Mouse (Mus musculus): ENCODE measurements at regions not wholly inside any gene's neighbourhood (a gene's known extent, or its start where the extent isn't known, plus 50 kb on each side); places are given as distances from the start of the nearest gene placed in this dataset.
A peak's percentile ranks its signal among the peaks of the same experiment; 100 is the strongest.

DNA sequence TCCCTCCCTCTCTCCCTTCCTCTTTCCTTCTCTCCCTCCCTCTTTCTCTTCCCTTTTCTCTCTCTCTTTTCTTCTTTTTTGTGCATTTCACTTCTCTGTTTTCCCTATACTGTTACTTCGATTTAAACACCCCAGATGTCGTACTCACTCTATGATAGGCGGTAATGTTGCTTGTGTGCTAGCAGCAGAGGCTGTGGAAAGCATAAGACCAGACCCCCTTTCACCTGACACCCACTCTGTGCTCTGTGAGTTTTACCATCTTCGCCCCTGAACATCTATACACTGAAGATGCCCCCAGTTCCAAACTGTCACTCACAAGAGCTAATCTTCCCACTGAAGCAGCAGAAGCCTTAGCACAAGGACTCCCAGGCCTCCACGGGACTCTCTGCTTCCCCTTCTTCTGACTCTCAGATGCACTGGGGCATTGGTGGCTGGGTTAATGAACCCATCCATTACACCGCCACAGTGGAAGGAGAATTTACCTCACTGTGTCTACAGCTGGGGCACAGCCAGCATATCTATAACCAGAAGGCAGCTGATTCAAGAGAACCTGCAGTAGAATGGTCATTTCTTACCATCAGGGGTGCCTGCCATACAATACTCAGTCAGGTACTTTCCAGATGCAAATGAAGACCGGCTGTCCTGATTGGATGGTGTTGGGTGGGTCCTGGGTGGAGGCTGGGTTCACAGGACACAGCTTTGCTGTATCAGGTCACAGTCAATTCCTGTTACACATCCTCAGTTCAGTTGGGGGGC is 194.0 kb upstream of the Runx1 start:
- H3K9me3 ChIP-seq (replicated peaks): no peaks in the 10 kb centered on the region
- H3K4me2 ChIP-seq (replicated peaks): no peak overlapping the region
- no peaks in the 10 kb centered on the region for H3K27me3 ChIP-seq
- no peak for ATAC-seq (ENCODE audit: low FRiP score)
- peaks cover 4% of the 10 kb centered on the region; the same call in 1 of the 2 replicates for H3K4me1 ChIP-seq
- WGBS: 74% methylated on average over 7 of the region's 7 CpGs
- no peaks in the 10 kb centered on the region for H3K36me3 ChIP-seq
- no peak overlapping the region for H3K4me3 ChIP-seq
- H3K9ac ChIP-seq: no peak overlapping the region
- H3K27ac ChIP-seq: no peak overlapping the region

DNA sequence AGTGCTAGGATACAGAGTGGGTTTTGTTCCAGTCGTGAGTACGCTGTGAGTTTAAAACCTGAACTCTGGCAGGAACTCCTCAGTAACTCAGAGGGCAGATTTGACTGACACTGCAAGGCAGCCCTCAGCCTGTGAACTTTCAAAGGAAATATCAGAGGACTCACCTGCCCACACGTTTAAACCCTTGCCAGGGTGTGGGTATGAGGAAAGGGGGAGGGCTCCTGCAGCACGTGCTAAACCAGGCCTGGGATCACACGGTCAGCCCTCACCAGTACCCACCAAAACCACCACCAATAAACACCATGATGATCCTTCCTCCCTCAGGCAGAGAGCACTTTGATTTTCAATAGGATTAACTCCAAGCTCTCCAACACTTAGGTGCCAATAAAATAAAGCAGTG is 192.8 kb upstream of the Runx1 start:
- 57% methylated on average over 5 of the region's 5 CpGs for WGBS
- Histone ChIP-seq H3K27me3 (no peaks in the 10 kb centered on the region), H3K4me2 (replicated peaks) (no peak overlapping the region), H3K9me3 (replicated peaks) (no peaks in the 10 kb centered on the region), H3K36me3 (no peaks in the 10 kb centered on the region), H3K4me1 (peaks cover 4% of the 10 kb centered on the region; the same call in 1 of the 2 replicates), H3K9ac (no peak overlapping the region), H3K27ac (no peak overlapping the region), H3K4me3 (no peak overlapping the region)
- no peak for ATAC-seq (ENCODE audit: low FRiP score)

DNA sequence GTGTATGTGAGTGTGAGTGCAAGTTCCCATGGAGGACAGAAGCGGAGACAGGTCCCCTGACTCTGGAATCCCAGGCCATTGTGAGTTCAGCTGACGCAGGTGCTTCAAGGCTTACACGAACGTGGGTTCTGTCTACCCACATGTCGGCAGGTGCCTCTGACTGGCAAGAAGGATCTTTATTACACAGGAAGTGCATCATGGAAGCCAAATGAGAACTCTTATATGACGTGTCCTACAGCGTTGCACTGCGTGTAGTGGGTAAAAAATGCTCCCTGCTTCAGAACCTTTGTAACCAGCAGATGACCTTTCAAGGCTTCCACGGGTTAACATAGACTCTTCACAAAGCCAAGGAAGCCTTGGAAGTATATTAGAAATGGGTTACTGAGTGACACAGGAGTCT is 191.1 kb upstream of the Runx1 start:
- Histone ChIP-seq H3K9me3 (replicated peaks) (no peaks in the 10 kb centered on the region), H3K4me3 (no peak overlapping the region), H3K36me3 (no peaks in the 10 kb centered on the region), H3K4me2 (replicated peaks) (no peak overlapping the region), H3K27ac (no peak overlapping the region), H3K4me1 (peaks cover 4% of the 10 kb centered on the region; the same call in 1 of the 2 replicates), H3K27me3 (no peaks in the 10 kb centered on the region), H3K9ac (no peak overlapping the region)
- 92% methylated on average over 9 of the region's 9 CpGs for WGBS
- ATAC-seq (ENCODE audit: low FRiP score): no peak

DNA sequence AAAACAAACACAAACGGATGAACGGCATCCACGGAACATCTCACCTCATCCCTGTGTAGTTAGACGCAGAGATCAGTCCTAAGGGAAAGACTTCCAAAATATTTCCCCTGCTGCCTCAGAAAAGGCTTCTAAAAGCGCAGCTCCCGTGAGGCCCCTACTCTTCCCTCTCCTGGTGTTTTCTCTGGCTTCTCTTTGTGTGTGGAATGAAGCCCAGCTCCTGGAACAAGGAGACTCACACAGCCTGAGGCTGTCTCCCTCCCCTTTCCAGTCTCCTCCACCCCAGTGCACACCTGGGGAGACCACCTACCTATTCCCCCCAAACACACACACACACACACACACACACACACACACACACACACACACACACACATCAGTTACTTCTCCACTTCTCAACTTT is 189.7 kb upstream of the Runx1 start:
- Histone ChIP-seq H3K27me3 (no peaks in the 10 kb centered on the region), H3K9ac (no peak overlapping the region), H3K27ac (no peak overlapping the region), H3K9me3 (replicated peaks) (no peaks in the 10 kb centered on the region), H3K4me3 (no peak overlapping the region), H3K4me1 (peaks cover 4% of the 10 kb centered on the region; the same call in 1 of the 2 replicates), H3K36me3 (no peaks in the 10 kb centered on the region), H3K4me2 (replicated peaks) (no peak overlapping the region)
- WGBS: 52% methylated on average over 6 of the region's 6 CpGs
- ATAC-seq (ENCODE audit: low FRiP score): no peak

DNA sequence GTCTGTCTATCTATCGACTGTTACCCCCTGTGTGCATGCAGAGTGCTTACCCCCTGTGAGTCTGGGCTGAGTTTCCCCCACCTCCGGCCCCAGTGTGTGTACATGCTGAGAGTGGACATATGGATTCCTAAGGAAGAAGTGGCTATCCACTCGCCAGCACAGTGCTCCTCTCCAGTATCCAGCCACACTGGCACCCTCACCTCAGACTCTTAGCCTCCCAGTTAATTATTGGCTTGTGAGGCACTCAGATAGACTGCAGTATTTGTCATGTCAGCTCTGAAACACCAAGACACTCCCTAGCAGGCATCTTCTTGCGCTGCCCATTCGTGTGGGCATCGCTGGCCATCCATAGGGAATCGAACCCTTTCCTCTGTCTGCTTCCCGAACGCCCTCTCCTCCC is 189.0 kb upstream of the Runx1 start:
- H3K9ac ChIP-seq: no peak overlapping the region
- no peak overlapping the region for H3K4me2 ChIP-seq (replicated peaks)
- no peaks in the 10 kb centered on the region for H3K9me3 ChIP-seq (replicated peaks)
- 89% methylated on average over 9 of the region's 9 CpGs for WGBS
- no peak for ATAC-seq (ENCODE audit: low FRiP score)
- H3K36me3 ChIP-seq: no peaks in the 10 kb centered on the region
- no peak overlapping the region for H3K27ac ChIP-seq
- H3K4me1 ChIP-seq: peaks cover 2% of the 10 kb centered on the region; the same call in 1 of the 2 replicates
- H3K27me3 ChIP-seq: no peaks in the 10 kb centered on the region
- no peak overlapping the region for H3K4me3 ChIP-seq

DNA sequence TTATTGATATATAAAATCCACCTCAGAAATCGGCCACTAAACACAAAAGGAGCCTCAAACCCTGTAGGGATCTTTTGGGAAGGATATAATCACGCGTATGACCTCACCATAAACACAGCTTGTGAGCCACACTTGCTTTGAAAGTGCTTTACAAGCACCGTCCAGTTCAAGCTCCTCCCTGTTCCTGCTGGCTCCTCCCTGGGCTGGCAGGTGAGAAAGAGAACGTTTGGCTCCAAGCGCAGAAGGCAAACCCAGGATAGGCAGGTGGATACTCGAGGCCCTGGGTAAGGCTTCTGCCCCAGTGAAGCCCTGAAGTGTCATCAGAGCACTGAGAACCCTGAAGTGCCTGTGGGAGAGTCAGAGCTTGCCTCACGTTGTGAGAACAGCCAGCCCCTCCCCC is 187.9 kb upstream of the Runx1 start:
- Histone ChIP-seq H3K9me3 (replicated peaks) (no peaks in the 10 kb centered on the region), H3K27ac (no peak overlapping the region), H3K4me3 (no peak overlapping the region), H3K27me3 (no peaks in the 10 kb centered on the region), H3K9ac (no peak overlapping the region), H3K4me2 (replicated peaks) (no peak overlapping the region), H3K4me1 (no peaks in the 10 kb centered on the region), H3K36me3 (no peaks in the 10 kb centered on the region)
- no peak for ATAC-seq (ENCODE audit: low FRiP score)
- WGBS: 52% methylated on average over 8 of the region's 8 CpGs

DNA sequence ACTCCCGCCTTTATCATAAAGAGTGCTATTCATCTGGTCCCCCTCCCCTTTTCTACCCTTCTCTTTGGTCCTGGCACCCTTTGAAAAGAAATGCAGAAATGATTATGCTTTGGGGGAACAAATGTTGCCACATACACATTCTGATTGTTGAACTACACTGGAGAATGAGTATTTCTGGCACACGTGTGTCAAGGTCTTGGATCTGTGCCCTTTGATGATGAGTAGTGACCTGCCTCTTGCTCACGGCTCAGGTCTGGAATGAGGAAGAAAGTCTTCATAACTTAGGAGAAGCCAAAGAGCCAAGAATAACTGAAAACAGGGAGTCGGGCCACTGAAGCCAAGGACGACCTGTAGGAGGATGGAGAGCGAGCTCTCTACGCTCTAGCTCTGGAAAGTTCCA is 187.3 kb upstream of the Runx1 start:
- no peaks in the 10 kb centered on the region for H3K27me3 ChIP-seq
- no peak overlapping the region for H3K4me3 ChIP-seq
- no peak for ATAC-seq (ENCODE audit: low FRiP score)
- H3K27ac ChIP-seq: no peak overlapping the region
- WGBS: 86% methylated on average over 7 of the region's 7 CpGs
- H3K4me1 ChIP-seq: no peaks in the 10 kb centered on the region
- no peak overlapping the region for H3K4me2 ChIP-seq (replicated peaks)
- no peaks in the 10 kb centered on the region for H3K36me3 ChIP-seq
- no peak overlapping the region for H3K9ac ChIP-seq
- H3K9me3 ChIP-seq (replicated peaks): no peaks in the 10 kb centered on the region

DNA sequence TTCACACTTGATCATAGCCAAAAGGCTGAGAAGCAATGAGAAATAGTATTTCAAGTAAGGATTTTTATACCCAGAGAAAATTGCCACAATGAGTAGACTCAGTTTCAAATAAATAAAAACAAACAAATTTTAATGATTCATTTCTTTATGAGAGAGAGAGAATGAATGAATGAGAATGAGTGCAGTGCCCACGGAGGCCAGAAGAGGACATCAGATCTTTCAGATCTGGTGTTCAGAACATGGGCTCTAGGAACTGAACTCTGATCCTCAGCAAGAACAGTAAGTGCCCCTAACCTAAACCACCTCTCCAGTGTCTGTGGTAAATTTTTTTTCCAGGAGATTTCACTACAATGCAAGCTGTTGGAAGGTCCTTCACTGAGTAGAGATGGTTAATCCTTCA is 185.5 kb upstream of the Runx1 start:
- Histone ChIP-seq H3K4me3 (no peak overlapping the region), H3K4me1 (peaks cover 3% of the 10 kb centered on the region), H3K27ac (no peak overlapping the region), H3K9me3 (replicated peaks) (no peaks in the 10 kb centered on the region), H3K4me2 (replicated peaks) (no peak overlapping the region), H3K27me3 (peaks cover 5% of the 10 kb centered on the region; the same call in 1 of the 2 replicates), H3K9ac (no peak overlapping the region), H3K36me3 (no peaks in the 10 kb centered on the region)
- 90% methylated on average over 1 of the region's 1 CpGs for WGBS
- no peak for ATAC-seq (ENCODE audit: low FRiP score)

DNA sequence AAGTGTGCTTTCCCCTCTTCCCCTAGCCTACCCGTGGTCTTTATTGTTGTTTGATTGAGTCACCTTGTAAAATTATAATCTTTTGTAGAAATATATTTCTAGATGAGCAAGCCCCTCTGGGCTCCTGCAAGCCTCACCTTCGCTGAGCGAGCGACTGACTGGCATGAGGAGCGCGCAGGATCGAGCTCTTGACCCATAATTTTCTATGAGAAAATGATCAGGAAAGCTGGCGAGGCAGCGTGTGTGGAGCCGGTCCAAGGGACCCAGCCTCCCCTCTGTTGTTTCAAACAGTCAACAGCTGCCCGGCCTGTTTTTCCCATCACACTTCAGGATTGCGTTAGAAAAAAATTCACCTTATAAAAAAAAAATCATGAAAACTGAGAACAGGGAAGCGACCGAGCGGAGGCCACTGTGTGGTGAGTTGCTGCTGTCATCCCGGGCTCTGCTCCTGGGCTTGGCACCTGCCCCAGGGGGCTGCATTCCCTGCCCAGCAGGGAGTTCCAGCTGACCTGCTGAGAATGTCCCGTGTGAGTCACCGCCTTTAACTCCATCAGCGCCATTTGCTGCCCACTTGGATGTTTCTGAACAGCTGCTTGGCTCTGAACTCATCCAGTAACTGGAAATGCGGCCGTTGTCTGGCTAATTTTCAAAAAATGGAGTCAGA is 180.5 kb upstream of the Runx1 start:
- H3K4me3 ChIP-seq: no peak overlapping the region
- H3K4me1 ChIP-seq: peaks cover 7% of the 10 kb centered on the region
- WGBS: 5% methylated on average over 21 of the region's 21 CpGs
- H3K27me3 ChIP-seq: peaks cover 6% of the 10 kb centered on the region
- H3K9me3 ChIP-seq (replicated peaks): no peaks in the 10 kb centered on the region
- H3K9ac ChIP-seq: no peak overlapping the region
- peak overlapping the region; percentile 40 for H3K4me2 ChIP-seq (replicated peaks)
- no peak overlapping the region for H3K27ac ChIP-seq
- no peak for ATAC-seq (ENCODE audit: low FRiP score)
- H3K36me3 ChIP-seq: no peaks in the 10 kb centered on the region

DNA sequence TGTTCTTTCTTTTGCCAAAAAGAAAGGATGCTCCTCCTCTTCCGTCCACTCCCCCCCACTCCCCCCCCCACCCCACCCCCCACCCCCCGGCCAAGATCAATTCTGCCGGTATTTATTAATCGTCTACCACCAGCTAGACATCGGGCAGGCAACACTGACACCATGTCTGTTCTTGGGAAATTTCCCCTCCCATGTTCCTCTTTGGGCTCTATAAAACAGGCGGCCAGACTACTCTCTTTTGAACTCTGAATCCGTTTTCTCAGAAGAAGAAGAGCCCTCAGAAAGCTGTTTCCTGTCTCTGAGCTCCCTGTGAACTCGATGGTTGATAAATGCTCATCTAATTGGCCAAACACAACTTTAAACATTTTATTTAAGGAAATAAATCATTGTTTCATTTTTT is 179.5 kb upstream of the Runx1 start:
- Histone ChIP-seq H3K4me1 (peaks cover 7% of the 10 kb centered on the region), H3K9me3 (replicated peaks) (no peaks in the 10 kb centered on the region), H3K4me3 (no peak overlapping the region), H3K27ac (no peak overlapping the region), H3K27me3 (peaks cover 6% of the 10 kb centered on the region), H3K36me3 (no peaks in the 10 kb centered on the region), H3K9ac (no peak overlapping the region), H3K4me2 (replicated peaks) (no peak overlapping the region)
- no peak for ATAC-seq (ENCODE audit: low FRiP score)
- 11% methylated on average over 8 of the region's 8 CpGs for WGBS

DNA sequence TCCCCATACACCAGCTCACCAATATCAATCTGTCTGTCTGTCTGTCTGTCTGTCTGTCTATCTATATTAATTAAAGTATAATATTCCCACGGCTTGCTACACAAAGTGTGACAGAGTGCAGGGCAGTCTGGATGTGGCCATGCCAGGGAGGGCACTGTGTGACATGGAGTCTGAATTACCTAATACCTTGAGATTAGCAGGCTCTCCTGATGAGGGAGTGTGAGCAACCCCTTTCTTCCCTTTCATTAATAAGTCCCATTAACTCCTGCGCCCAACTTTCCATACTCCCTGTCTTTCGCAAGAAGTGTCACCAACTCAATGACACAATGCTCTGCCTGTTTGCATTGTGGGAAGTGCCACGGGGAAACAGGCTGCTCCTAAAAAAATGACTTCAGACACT is 177.9 kb upstream of the Runx1 start:
- 76% methylated on average over 4 of the region's 4 CpGs for WGBS
- ATAC-seq (ENCODE audit: low FRiP score): no peak
- Histone ChIP-seq H3K9me3 (replicated peaks) (no peaks in the 10 kb centered on the region), H3K4me2 (replicated peaks) (no peak overlapping the region), H3K9ac (no peak overlapping the region), H3K4me3 (no peak overlapping the region), H3K27ac (no peak overlapping the region), H3K4me1 (peaks cover 7% of the 10 kb centered on the region), H3K27me3 (peaks cover 6% of the 10 kb centered on the region), H3K36me3 (no peaks in the 10 kb centered on the region)

DNA sequence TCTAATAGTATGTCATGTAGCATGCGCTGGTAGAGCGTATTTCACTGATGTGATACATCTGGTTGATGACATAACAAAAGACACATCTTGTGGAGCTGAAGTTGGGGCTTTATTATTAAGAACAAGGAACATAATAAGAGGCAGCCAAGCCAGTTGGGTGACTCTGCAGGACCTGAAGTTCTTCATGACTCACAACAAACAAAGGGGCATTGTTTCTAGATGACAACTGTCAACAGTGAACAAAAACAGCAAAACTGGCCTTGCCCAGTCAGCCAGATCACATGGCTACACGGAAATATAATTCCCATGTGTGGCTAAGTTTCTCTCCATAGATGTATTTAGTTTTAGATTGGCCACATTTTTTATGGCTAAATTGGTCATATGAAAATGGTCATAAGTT is 172.7 kb upstream of the Runx1 start:
- no peaks in the 10 kb centered on the region for H3K27me3 ChIP-seq

DNA sequence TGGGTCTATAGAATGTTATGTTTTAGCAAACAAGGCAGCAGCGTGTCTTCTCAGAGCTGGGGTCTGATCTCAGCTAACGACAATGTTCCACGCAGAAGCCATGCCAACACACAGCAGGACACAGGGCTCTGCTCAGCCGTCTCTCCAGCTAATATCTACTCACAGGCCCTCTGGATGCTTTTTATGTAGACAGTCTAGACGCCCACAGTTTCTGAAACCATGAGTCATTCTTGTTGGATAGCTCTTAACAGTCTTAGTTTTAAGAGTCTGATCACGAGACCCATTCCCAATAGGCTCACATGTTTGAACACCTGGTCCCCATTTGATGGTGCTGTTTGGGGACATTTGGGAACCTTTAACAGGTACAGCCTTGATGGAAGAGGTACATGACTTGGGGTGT is 171.7 kb upstream of the Runx1 start:
- H3K9ac ChIP-seq: no peak overlapping the region
- no peak for ATAC-seq (ENCODE audit: low FRiP score)
- no peaks in the 10 kb centered on the region for H3K27me3 ChIP-seq
- no peaks in the 10 kb centered on the region for H3K9me3 ChIP-seq (replicated peaks)
- H3K4me3 ChIP-seq: no peak overlapping the region
- no peaks in the 10 kb centered on the region for H3K36me3 ChIP-seq
- H3K27ac ChIP-seq: no peak overlapping the region
- H3K4me1 ChIP-seq: no peaks in the 10 kb centered on the region
- 74% methylated on average over 6 of the region's 6 CpGs for WGBS
- H3K4me2 ChIP-seq (replicated peaks): no peak overlapping the region

More for the DNA sequence above, 172.7 kb upstream of the Runx1 start:
- Histone ChIP-seq H3K9ac (no peak overlapping the region), H3K9me3 (replicated peaks) (no peaks in the 10 kb centered on the region), H3K27ac (no peak overlapping the region), H3K36me3 (no peaks in the 10 kb centered on the region), H3K4me2 (replicated peaks) (no peak overlapping the region), H3K4me1 (no peaks in the 10 kb centered on the region), H3K4me3 (no peak overlapping the region)
- ATAC-seq (ENCODE audit: low FRiP score): no peak
- 82% methylated on average over 3 of the region's 3 CpGs for WGBS

Data from hindbrain, embryonic 12.5 days (tissue).